Mouse (Mus musculus) spleen, postnatal 10 days (tissue): Measurements from ENCODE around the gene Gm11596.
"Not testable (repeated sequence)": the region's sequence is repeated elsewhere in the genome, so short reads cannot be mapped to it uniquely, and the experiment has no call there.

ENCODE experiments used
- DNase-seq, 2 experiments: peaks; one replicate each; pipeline ENCODE4 v3.0.0; 2021 to 2022; ENCODE audit warnings: low spot score in 2 of 2

Gm11596 gene

GRCm38 (mm10) chr11:99793367-99793766, at the start of gene Gm11596:
Gene Gm11596 (minus strand): TSS chr11:99793467.
- no peak for DNase-seq

- no peak for DNase-seq
Measured at GRCm38 (mm10) chr11:99842185-99842584, 48.9 kb upstream of the Gm11596 start.

GRCm38 (mm10) chr11:99837966-99838365, 44.7 kb upstream of the Gm11596 start, which contains the start of gene 2300003K06Rik:
Gene 2300003K06Rik (minus strand): TSS chr11:99838066.
- DNase-seq: no peak

GRCm38 (mm10) chr11:99815566-99815965, 22.3 kb upstream of the Gm11596 start, which contains the start of gene Gm11564:
Gene Gm11564 (minus strand): TSS chr11:99815666.
- not testable (repeated sequence) for DNase-seq

GRCm38 (mm10) chr11:99809792-99810191, 16.5 kb upstream of the Gm11596 start, which contains the start of gene Krtap4-13:
Gene Krtap4-13 (minus strand): TSS chr11:99809892.
- not testable (repeated sequence) for DNase-seq

GRCm38 (mm10) chr11:99804346-99804745, 11.1 kb upstream of the Gm11596 start, which contains the start of gene Gm11554:
Gene Gm11554 (minus strand): TSS chr11:99804446.
- not testable (repeated sequence) for DNase-seq

GRCm38 (mm10) chr11:99798832-99799231, 5.6 kb upstream of the Gm11596 start, which contains the start of gene Gm11569:
Gene Gm11569 (minus strand): TSS chr11:99798932.
- not testable (repeated sequence) for DNase-seq

GRCm38 (mm10) chr11:99784900-99785299, 8.4 kb downstream of the Gm11596 start, which contains the start of gene Krtap4-9:
Gene Krtap4-9 (plus strand): TSS chr11:99785200.
- DNase-seq: not testable (repeated sequence)

GRCm38 (mm10) chr11:99780604-99781003, 12.7 kb downstream of the Gm11596 start, which contains the start of gene Krtap4-8:
Gene Krtap4-8 (minus strand): TSS chr11:99780704.
- DNase-seq: no peak

GRCm38 (mm10) chr11:99778401-99778800, 14.9 kb downstream of the Gm11596 start:
- no peak for DNase-seq

GRCm38 (mm10) chr11:99772813-99773212, 20.5 kb downstream of the Gm11596 start, which contains the start of gene Gm11595:
Gene Gm11595 (minus strand): TSS chr11:99772913.
- DNase-seq: not testable (repeated sequence)

- no peak for DNase-seq
Measured at GRCm38 (mm10) chr11:99768410-99768809, 24.9 kb downstream of the Gm11596 start.

- DNase-seq: no peak
Measured at GRCm38 (mm10) chr11:99758877-99759276, 34.4 kb downstream of the Gm11596 start.

- DNase-seq: no peak
Measured at GRCm38 (mm10) chr11:99743985-99744384, 49.3 kb downstream of the Gm11596 start.
